Mouse (Mus musculus): ENCODE measurements around the gene Mroh8.
"Not testable (repeated sequence)": the region's sequence is repeated elsewhere in the genome, so short reads cannot be mapped to it uniquely, and the experiment has no call there.

Gene Mroh8

GRCm38 (mm10) chr2:157198405-157198804 lies 80.9 kb downstream of the Mroh8 start:
- DNase-seq (ENCODE audit: low spot score in 2 of 2), result not testable (repeated sequence)

GRCm38 (mm10) chr2:157190651-157191050 lies 88.7 kb downstream of the Mroh8 start:
- DNase-seq (ENCODE audit: low spot score in 2 of 2), result no peak

GRCm38 (mm10) chr2:157187223-157187622 lies 92.1 kb downstream of the Mroh8 start:
- no peak for DNase-seq (ENCODE audit: low spot score in 2 of 2)

- no peak for DNase-seq (ENCODE audit: low spot score in 2 of 2)
Observed at GRCm38 (mm10) chr2:157186504-157186903, 92.8 kb downstream of the Mroh8 start.

GRCm38 (mm10) chr2:157185022-157185660 lies 94.2 kb downstream of the Mroh8 start:
- DNase-seq (ENCODE audit: low spot score in 2 of 2), result no peak

GRCm38 (mm10) chr2:157178167-157178566 lies 101.2 kb downstream of the Mroh8 start:
- no peak for DNase-seq (ENCODE audit: low spot score in 2 of 2)

- DNase-seq (ENCODE audit: low spot score in 2 of 2), result no peak
Observed at GRCm38 (mm10) chr2:157176248-157176647, 103.1 kb downstream of the Mroh8 start.

- DNase-seq (ENCODE audit: low spot score in 2 of 2), result no peak
Observed at GRCm38 (mm10) chr2:157174416-157174815, 104.9 kb downstream of the Mroh8 start.

- no peak for DNase-seq (ENCODE audit: low spot score in 2 of 2)
Observed at GRCm38 (mm10) chr2:157173555-157173954, 105.8 kb downstream of the Mroh8 start.

GRCm38 (mm10) chr2:157172984-157173383 lies 106.4 kb downstream of the Mroh8 start:
- DNase-seq (ENCODE audit: low spot score in 2 of 2), result no peak

GRCm38 (mm10) chr2:157170626-157171025 lies 108.7 kb downstream of the Mroh8 start:
- DNase-seq (ENCODE audit: low spot score in 2 of 2), result no peak

- peak; percentile 46 to 48 for DNase-seq (ENCODE audit: low spot score in 2 of 2)
Observed at GRCm38 (mm10) chr2:157170166-157170565, 109.2 kb downstream of the Mroh8 start.

- DNase-seq (ENCODE audit: low spot score in 2 of 2), result peak; percentile 26 to 40
Observed at GRCm38 (mm10) chr2:157166371-157167080, 112.8 kb downstream of the Mroh8 start.

GRCm38 (mm10) chr2:157165312-157166224 lies 113.8 kb downstream of the Mroh8 start:
- not testable (repeated sequence) for DNase-seq (ENCODE audit: low spot score in 2 of 2)

GRCm38 (mm10) chr2:157164101-157164500 lies 115.2 kb downstream of the Mroh8 start:
- no peak for DNase-seq (ENCODE audit: low spot score in 2 of 2)
